Mouse (Mus musculus): ENCODE measurements around the gene Sys1. TPM values are rescaled to one million over a fixed set of nuclear protein-coding genes. Genes with fewer than 3 reads are reported as not detected.

Sys1 gene
- polyA plus RNA-seq, 2 experiments from 2014 or later, result 29.7 to 33.4 TPM

DNA sequence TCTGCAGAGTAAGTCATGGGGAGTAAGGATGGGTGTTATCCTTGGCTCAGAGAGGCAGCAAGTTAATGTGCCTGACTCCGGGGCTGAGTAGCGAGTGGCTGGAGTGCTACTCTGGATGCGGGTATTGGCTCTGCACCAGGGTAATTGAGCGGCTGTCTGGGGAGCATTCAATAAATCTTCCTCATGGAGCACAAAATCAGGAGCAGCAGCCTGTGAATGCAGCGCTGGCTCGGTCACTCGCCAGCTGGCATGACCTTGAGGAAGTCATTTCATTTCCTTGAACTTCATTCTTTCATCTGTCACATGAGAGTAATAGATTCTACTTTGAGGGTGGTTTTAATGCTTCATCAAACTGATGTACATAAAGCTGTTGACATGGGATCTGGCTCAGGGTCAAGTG, 43.7 kb downstream of the Sys1 start:
- ATAC-seq, result no peak

DNA sequence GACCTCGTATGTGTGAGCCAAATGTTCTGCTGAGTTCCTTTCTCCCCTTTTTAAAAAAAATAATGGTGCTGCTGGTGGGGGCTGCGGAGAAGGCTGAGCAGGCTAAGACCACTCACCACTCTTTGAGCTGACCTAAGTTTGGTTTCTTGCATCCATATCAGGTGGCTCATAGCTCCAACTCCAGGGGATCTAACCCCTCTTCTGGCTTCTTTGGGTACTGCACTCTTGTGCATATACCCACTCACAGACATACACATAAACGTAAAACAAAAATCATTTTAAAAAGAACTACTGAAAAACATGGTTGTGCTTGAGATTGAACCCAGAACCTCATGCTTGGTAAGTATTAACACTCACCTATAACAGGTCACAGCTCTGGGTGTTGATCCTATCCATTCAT, 48.2 kb downstream of the Sys1 start:
- no peak for ATAC-seq

DNA sequence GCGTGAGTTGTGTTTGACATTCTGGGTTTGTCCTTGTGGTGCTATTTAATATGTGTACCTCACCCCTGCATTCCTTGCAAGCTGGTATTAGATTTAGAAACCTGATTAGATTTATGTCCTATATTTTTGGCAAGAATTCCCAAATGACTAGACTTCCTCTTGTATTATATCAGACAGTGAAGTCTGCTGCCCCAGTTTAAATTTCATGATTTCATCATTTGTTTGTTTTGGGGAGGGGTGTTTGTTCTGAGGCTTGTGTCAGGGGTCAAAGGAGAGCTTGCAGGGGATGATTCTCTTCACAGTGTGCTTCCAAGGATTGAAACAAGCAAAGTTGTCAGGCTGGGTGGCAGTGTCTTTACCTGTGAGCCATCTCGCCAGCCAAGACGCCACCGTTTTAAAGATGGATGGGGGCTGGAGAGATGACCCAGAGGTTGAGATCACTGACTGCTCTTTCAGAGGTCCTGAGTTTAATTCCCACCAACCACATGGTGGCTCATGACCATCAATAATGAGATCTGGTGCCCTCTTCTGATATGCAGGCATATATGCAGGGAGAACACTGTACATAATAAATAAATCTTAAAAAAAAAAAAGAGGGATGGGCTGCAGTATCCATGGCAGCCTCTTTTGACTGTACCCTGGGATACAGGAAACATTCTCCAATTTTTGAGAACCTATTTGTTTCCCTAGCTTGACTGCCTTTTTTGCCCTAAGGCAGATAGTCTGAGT, 49.0 kb downstream of the Sys1 start:
- no peak for ATAC-seq

DNA sequence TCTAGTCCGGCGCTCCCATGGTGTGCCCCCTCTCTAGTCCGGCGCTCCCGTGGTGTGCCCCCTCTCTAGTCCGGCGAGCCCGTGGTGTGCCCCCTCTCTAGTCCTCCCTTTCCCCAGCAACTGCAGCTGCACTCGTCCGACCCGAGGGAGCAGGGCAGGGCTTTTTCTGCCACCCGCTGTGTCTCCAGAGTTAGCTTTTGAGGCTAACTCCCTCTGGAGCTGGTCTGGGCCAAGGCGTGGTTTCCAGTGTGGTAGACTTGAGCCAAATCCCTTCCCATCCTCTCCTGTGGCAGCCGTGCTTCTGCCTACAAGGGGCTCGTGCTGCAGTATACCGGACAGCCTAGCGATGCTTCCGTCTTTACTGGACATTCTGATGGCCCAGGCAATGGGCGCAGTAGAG, 51.0 kb downstream of the Sys1 start:
- ATAC-seq, result no peak

DNA sequence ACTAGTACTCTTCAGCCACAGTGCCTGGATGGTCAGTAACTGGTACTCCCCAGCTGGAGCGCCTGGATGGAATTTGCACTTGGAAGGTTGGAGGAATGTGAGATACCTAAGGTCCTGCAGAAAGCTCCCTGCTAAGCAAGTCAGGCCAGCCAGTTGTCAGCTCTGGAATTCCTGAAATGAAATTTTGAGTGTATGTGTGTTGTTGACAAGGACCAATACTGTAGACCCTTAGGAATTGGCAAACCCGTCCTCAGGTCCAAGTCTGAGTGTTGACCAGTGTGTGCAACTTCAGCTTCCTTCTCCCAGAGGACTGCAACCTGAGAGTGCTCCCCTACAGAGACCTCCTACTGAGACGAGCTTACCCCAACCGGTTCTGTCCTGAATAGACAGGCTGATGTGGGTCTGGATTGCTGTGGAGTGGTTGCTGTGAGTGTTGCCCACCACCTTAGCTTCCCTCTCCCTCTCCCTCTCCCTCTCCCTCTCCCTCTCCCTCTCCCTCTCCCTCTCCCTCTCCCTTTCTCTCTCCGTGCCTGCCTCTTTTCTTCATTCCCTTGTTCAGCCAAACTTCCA, 53.9 kb downstream of the Sys1 start:
- no peak for ATAC-seq

DNA sequence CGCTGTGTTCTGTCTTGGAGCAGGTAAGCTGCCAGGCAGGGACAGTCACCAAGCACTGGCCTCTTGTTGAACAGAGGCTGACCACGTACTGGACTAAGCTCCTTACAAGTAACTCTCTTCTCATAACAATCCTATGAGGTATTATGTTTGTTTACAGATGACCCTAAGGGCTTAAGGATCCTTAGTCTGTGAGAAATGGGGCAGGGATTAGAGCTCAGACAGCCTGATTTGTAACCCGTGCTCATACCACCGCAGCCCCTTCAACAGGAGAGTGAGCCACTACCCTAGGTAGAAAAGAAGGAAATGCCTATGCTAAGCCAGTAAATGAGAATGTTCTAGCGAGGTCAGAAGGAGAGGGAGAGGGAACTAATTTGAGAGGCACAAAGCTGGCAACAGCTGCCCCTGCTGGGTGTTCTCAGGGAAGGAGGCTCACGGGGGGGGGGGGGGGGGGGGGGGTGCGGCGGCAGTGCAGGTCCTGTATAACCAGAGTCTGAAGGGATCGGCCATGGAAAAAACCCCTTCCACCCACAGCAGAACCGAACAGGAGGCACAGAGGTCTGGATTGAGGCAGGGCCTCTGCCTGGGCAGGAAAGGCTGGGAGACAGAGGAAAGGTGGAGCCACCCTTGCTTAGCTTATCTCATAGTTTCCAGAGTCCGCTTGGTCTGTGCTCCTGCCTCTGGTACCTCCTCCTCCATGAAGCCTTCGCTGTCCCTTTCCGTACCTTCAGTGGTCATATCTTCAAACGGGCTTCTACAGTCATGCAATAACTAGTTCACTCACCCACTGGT, 55.6 kb downstream of the Sys1 start:
- ATAC-seq, result no peak

DNA sequence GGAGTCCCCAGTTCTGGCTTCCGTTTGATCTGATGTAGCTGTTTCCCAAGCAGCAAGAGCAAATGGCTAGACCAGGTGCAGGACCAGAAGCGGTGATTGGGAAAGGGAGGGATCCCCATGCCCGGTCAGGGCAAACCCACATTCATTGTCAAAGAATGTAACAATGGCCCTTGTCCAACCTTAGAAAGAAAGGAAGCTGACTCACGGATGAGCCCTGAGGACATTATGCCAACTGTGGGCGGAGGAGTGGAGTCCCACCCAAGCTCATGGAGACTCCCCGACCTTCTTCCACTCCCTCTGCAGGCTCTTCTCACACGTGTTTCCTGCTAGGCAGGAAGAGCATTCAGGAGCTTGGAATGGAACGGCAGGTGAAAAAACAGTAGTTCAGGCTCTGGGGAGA, 56.6 kb downstream of the Sys1 start:
- ATAC-seq, result no peak

DNA sequence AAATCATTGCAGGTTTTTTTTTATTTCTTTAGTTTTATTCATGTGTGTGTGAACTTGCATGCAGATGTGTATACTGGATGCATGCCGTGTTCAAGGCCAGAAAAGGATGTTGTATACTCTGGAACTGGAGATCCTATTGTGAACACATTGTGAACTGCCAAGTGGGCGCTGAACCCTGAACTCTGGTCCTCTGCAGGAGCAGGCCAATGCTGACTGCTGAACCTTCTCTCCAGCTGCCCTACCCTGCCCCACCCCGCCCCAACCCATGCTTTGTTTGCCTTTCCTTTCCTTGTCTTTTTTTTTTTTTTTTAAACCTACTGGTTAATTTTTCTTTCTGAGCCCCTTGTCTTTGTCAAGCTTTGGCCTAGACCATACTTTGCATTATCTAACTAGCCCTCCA, 58.2 kb downstream of the Sys1 start:
- ATAC-seq, result no peak

DNA sequence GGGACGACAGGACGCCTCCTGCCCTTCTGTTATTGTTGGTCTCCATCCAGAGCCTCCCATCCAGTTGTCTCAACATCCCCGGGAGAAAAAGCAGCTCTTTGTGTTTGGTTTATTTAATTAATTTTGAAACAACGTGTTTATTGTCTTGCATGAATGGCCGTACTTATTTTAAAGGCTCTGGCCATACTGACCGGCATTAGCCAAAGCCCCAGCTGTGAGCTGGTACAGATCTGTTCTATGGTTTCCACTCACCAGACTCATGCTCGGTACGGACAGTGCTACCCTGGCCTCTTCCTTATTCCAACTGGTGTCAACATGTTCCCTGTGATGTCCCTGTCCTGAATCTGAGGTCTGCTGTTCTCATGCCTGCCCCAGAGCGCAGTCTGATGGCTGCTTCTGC, 59.1 kb downstream of the Sys1 start:
- no peak for ATAC-seq

DNA sequence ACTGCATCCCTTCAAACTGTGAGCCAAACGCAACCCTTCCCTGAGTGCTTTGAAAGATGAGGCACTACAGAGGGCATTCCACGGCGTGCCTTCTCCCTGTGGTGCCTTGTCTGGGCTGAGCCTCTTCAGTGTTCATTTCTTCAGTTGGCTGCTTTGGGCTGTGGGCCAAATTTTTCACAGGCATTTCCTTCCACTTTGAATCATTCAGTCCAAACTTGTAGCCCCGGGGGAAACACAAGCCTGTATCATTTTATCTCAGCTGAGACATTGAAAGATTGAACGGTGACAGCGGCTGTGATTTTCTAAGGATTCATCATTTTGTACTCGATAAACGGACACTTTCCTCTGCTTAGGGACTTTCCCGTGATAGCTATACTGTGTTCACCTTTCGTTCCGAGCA, 59.8 kb downstream of the Sys1 start:
- no peak for ATAC-seq

DNA sequence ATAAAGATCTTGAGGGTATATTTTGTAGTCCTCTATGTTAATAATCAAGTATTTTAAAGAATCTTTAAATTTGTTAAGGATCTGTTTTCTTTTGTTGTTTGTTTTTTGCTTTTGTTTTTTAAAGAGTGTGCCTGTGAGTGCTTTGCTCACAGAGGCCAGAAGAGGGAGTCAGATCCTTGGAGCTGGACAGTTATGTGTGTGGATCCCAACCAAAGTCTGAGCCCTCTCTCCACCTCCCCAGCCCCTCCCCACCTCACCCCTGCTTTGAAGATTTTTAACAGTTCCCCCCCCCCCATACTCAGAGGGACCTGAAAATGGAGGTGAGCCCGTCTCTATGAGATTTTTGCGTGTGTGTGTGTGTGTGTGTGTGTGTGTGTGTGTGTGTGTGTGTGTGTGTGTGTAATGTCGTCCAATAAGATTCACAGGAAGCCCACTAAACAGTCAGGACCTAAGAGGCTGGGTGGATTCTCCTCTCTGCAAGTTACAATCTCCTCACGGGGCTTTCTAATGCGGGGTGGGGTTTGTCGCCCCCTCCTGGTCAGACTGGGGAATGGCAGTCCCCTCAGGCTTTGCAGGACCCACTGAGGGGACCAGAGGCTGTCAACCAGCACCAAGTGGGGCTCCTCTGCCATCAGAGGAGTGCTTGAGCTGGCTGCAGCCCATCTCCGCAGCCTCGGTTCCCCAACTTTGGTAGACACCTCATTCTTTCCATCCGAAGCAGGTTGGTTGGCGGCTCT, 60.9 kb downstream of the Sys1 start:
- ATAC-seq, result no peak

DNA sequence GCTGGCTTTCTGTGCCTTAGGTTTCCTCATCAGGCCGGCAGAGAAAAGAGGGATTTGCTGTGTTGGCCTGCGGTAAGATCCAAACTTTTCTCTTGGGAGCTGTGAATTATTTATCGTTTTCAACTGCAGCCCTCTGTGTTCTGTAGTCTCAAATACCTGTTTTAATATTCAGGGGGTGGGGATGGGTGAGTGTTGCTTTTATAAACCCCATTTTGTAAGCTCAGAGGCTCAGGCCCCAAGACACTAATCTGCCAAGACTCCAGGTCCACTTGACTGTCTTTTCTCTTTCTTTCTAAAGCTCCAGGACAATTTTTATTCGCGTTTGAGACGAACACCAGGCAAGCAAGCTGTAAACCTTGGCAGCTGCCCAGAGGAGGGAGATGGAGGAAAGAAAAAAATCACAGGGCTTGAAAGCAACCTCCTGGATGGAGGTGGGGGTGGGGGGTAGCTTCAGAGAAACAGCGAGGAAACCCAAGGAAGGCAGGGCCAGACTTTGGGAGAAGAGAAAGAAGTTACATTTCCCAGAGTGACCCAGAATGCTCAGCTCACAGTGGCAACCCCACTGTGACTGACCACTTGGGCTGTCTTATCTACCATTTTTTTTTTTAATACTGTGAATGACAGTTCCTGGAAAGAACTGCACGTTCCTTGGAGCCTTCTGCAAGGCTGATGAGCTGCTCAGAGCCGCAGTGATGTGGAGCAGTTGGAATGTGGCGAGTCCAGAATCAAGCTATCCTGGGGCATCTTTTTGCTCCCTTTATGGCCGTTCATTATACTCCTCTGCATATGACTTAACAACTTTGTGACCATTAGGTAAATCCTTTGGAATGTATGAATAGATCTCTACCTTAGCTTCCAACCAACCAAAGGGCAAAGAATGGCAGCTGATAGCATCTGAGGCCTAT, 61.8 kb downstream of the Sys1 start:
- ATAC-seq, result no peak

DNA sequence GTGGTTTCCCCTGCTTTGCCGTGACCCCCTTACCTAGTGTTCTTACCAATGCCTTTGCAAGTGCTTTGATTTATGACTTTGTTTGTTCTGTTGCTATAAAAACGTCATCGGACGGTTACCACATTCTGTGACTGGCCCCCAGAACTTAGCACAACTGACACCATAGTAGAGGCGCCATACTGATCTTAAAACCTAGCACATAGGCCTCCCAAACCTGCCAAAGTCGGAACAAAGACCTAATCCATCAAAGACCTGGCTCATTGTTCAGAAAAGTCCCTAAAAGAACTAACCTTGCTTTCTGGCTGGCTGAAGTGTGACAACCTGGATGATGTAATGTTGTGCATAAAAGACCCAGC, 62.4 kb downstream of the Sys1 start:
- ATAC-seq, result no peak

DNA sequence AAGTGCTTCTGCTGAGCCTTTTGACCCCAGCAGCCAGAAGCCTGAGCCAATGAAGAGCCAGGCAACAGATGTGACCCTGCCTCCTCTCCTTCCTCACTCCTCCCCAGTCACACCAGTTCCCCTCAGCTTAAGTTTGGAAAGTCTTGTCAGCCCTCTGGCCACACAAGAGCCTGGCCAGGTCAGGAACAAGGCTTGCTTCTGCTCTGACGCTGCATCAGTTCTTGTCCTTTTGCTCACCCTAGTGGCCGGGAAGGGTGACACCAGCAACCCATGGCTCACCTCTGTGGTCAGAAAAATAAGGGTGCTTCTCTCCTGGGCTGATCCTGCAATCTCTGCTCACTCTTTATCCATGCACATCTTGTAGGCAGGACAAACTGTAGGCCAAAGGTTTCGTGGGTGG, 64.0 kb downstream of the Sys1 start:
- no peak for ATAC-seq

DNA sequence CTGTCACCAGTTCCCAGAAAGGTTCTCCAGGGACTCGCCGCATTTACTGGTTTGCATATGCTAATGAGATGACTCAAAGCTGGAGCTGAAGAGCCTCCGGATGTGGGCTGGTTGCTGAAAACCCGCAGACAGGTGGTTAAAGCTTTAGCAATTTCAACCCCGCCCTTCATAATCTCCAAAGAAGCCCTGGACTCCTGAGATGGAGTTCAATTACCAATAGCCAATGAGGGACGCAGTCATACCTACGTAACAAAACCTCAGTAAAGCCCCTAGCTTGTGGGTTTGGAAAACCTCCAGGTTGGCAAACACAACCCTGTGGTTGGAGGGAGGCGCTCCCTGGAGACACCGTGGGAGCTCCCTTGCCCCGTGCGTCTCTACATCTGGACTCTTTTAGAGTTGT, 65.1 kb downstream of the Sys1 start:
- ATAC-seq, result peak; percentile 89

DNA sequence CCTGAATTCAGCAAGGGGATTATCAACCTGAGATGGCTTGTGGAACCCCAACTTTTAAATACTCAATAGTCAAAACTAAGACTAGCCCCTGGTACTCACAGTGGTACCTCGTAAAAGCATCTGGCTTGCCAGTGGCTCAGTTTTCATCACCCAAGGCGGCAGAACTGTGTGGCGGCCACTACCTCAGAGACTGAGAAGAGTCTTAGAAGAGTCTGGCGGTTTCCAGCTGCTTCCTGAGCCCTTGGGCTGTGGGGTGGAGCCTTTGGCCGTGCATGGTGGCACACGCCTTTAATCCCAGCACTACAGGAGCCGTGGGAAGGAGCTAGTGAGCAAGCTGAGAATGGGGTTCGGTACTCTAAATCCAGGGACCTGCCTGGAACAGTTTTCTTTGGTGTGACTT, 65.5 kb downstream of the Sys1 start:
- peak; percentile 30 for ATAC-seq

DNA sequence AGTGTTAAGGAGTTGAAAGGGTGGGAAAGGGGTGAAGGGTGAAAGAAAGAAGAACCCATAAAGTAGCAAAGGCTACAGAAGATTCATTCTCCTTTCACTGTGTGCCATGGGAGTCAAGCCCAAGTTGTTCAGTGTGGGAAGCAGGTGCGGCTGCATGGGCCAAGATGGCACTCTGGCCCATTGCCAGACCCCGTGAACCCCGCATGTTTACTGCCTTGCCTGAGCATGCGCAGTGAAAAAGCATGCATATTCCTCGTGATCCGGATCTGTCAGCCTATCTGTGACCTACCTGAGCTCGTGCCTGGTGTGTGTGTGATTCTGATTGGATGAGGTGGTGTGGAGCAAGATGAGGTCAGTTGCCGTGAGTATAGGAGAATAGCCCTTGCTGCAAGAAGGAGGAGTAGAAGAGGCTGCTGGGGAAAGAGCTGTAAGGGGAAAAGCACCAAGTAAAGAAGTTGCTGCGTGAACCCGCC, 66.6 kb downstream of the Sys1 start:
- no peak for ATAC-seq

DNA sequence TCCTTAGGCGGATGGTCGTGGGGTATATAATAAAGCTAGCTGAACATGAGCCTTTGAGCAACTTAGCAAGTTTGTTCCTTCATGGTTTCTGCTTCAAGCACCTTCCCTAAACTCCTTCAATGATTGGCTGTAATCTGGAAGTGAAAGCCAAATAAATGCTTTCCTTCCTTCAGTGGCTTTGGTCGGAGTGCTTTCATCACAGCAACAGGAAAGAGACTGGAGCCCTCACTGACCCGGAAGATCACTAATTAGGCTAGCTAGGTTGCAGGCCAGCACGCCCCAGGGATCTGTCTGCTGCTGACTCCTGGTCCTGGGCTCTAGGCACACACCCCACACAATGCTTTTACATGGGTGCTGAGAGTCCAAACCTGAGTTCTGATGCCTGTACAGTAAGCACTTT, 71.8 kb downstream of the Sys1 start:
- no peak for ATAC-seq
